Mouse (Mus musculus): ENCODE measurements around the gene Ccdc13.

Gene Ccdc13

GRCm38 (mm10) chr9:121846526-121847118 lies 7.4 kb upstream of the Ccdc13 start:
- peak; percentile 62 for DNase-seq (ENCODE audit: low spot score)

DNA sequence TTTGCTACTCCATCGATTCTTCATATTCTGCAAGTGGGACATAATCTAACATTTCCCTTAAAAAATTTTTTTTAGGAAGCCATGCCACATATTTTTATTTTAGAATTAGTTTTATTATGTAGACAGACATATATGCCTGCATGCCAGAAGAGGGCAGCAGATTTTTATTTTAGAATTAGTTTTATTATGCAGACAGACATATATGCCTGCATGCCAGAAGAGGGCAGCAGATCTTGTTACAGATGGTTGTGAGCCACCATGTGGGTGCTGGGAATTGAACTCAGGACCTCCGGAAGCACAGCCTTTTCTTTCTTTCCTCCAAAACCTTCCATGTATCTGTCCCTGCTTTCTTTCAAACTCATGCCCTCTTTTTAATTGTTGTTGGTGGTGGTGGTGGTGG lies 3.7 kb upstream of the Ccdc13 start:
- no peak for DNase-seq (ENCODE audit: low spot score)

- no peak for DNase-seq (ENCODE audit: low spot score)
Observed at GRCm38 (mm10) chr9:121839622-121839965, 333 bp upstream of the Ccdc13 start.

DNA sequence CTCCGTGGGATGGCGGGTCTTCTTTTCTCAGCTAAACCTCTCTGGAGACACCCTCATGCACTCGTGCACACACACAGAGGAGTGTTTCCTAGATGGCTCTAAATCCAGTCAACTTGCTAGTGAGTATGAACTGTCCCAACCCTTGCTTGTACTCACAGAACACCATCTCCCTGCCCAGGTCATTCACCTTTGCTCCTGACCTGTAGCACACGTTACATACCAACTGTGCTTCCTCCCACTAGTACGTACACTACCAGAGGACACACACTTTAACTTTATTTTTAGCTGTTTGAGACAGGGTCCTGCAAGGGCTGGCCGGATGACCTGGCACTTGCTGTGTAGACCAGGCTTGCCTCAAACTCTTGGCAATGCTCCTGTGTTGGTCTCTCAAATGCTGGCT lies 1.3 kb downstream of the Ccdc13 start:
- DNase-seq (ENCODE audit: low spot score) = no peak

DNA sequence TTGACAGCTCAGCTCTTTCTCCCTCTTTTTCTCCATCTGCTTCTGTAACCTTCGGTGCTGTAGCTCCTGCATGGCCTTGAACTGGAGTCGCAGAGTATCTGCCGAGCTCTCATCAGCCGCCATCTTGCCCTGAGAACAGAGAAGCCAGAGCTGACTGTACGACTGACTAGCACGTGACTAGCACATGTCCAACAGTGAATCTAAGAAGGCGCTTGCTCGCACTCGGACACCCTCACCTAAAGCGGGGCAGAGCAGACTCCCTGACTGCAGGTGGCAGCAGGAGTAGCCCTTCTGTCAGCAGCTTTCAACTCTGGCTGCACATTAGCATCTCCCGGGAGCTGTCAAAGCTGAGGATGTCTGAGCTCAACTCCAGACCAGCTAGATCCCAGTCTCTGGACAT lies 5.4 kb downstream of the Ccdc13 start:
- no peak for DNase-seq (ENCODE audit: low spot score)

GRCm38 (mm10) chr9:121830956-121831293 lies 8.3 kb downstream of the Ccdc13 start:
- peak; percentile 85 for DNase-seq (ENCODE audit: low spot score)

GRCm38 (mm10) chr9:121830243-121830955 lies 8.9 kb downstream of the Ccdc13 start:
- DNase-seq (ENCODE audit: low spot score) = peak; percentile 70

- DNase-seq (ENCODE audit: low spot score) = no peak
Observed at GRCm38 (mm10) chr9:121829270-121829992, 9.8 kb downstream of the Ccdc13 start.

GRCm38 (mm10) chr9:121828314-121828713 lies 10.9 kb downstream of the Ccdc13 start:
- no peak for DNase-seq (ENCODE audit: low spot score)

DNA sequence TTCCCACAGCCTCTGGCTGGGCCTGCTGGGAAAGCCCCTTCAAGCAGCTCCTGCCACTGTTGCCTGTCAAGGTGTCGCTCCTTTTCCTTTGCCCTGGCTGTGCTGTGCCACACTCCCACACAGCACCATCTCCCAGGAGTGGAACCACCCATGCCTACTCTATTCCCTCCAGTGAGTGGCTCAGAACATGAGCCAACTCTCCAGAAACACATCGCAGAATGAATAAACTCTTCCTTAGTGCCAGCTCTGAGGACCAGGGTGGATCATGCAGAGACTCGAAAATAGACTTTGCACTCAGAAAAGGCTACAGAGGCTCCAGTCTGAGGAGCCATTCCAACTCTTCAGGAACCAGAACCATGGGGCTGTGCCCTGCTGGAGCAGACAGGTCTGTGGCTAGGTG lies 12.9 kb downstream of the Ccdc13 start:
- no peak for DNase-seq (ENCODE audit: low spot score)

- no peak for DNase-seq (ENCODE audit: low spot score)
Observed at GRCm38 (mm10) chr9:121823991-121824390, 15.3 kb downstream of the Ccdc13 start.

GRCm38 (mm10) chr9:121823051-121823450 lies 16.2 kb downstream of the Ccdc13 start:
- DNase-seq (ENCODE audit: low spot score) = no peak

- peak; percentile 67 for DNase-seq (ENCODE audit: low spot score)
Observed at GRCm38 (mm10) chr9:121822585-121822991, 16.7 kb downstream of the Ccdc13 start.

DNA sequence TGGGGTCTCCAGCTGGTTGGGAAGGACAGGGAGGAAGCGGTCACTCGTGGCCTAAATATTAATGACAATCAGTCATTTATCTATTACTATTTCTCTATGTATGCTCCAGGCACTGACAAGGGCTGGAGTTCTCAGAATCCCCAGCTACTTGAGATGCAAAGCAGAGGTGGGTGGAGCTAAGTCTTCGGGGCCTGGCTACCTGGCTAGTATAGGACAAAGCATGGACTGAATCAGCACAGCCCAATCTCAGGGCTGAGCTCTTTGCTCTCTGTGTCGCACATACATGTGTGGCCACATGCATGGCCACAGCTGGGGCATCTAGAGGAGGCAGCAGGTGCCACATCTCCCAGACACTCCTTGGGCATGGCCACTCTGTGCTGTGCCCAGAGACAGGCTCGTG lies 18.5 kb downstream of the Ccdc13 start:
- DNase-seq (ENCODE audit: low spot score) = no peak

GRCm38 (mm10) chr9:121819771-121820471 lies 19.3 kb downstream of the Ccdc13 start:
- no peak for DNase-seq (ENCODE audit: low spot score)

- no peak for DNase-seq (ENCODE audit: low spot score)
Observed at GRCm38 (mm10) chr9:121819073-121819770, 20.0 kb downstream of the Ccdc13 start.

GRCm38 (mm10) chr9:121815183-121815582 lies 24.1 kb downstream of the Ccdc13 start:
- no peak for DNase-seq (ENCODE audit: low spot score)

GRCm38 (mm10) chr9:121810081-121810821 lies 29.0 kb downstream of the Ccdc13 start:
- DNase-seq (ENCODE audit: low spot score) = peak; percentile 61

DNA sequence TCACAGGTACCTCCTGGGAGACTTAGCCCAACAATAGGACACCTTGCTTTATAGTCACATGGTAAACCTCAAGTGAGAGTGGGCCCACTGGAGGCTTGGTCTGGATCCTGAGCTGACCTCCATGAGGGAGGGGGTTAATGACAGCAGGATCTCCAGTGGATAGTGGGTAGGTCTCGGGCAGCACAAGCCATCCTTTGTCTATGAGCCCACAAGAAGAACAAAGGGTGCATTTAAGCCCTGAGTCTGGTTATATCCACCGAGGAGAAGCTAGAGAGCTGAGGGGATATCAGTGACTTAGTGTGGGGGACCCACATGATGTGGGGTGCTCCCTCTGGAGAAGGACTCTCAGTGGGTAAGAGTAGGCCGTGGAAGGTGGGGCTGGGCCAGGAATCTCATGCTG lies 30.8 kb downstream of the Ccdc13 start:
- no peak for DNase-seq (ENCODE audit: low spot score)

DNA sequence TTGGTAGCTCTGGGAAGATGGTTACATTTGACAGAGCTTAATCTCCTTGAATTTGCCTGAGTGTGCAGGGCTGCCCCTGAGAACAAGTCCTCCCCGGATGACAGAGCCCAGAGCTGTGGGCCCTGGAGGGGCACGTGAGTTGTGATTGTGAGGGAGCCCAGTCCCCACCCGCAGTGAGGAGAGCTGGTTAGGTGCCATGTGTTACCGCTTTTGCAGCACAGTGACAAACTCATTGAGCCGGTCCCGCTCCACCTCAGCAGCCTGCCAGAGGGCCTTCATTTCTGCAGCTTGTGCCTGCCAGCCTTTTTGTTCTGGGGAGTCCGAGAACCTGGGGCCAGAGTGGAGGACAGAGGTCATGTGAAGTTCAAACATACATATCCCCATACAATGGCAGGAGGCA lies 31.3 kb downstream of the Ccdc13 start:
- no peak for DNase-seq (ENCODE audit: low spot score)

GRCm38 (mm10) chr9:121807546-121807945 lies 31.7 kb downstream of the Ccdc13 start:
- DNase-seq (ENCODE audit: low spot score) = no peak

DNA sequence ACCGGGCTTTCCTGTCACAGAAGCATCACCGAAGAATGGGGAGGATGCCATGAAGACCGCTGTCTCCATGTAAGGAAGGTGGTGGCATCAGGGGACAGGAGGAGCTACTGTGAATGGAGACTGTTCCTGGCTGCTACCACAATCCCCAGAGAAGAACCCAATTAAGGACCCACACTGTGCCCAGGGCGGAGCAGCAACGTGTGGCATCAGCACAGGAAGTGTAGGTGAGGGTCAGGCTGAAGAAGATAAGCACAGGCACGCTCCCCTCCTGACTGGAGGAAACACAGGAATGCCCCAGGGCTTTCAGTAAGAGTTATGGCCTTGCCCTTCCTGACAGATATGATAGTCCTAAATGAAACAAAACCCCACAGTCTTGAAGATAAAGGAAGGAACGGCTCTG lies 36.5 kb downstream of the Ccdc13 start:
- no peak for DNase-seq (ENCODE audit: low spot score)
